Mouse (Mus musculus): ENCODE data around the gene Gm17334.

- TF ChIP-seq CTCF (IDR thresholded peaks at IDR 0.05; ENCODE audit: extremely low read depth, insufficient read depth, insufficient read length, insufficient replicate concordance) (no peak), POLR2A (IDR thresholded peaks at IDR 0.05; ENCODE audit: low read depth, low read length) (no peak)
Observed at GRCm38 (mm10) chr11:53773641-53774360, 814 bp upstream of the Gm17334 start.
